Mouse (Mus musculus): Measurements from ENCODE around the gene Slx4. TPM values are rescaled to one million over a fixed set of nuclear protein-coding genes. Genes with fewer than 3 reads are reported as not detected.
A peak's percentile ranks its signal among the peaks of the same experiment; 100 is the strongest.
"Not testable (repeated sequence)": the region's sequence is repeated elsewhere in the genome, so short reads cannot be mapped to it uniquely, and the experiment has no call there.

The Slx4 gene
- polyA plus RNA-seq, 1 experiment from 2014 or later: 24.7 TPM

GRCm38 (mm10) chr16:3983146-3983700 lies 20.3 kb downstream of the Slx4 start:
- Histone ChIP-seq H3K27me3 (no peaks in the 10 kb centered on the region), H3K4me3 (replicated peaks) (no peak overlapping the region), H3K27ac (no peak overlapping the region), H3K4me2 (replicated peaks) (no peak overlapping the region), H3K9me3 (no peaks in the 10 kb centered on the region), H3K4me1 (replicated peaks) (no peaks in the 10 kb centered on the region), H3K9ac (replicated peaks) (no peak overlapping the region), H3K36me3 (peaks cover 99% of the 10 kb centered on the region)
- ATAC-seq: no peak
- 51% methylated on average over 7 of the region's 7 CpGs for WGBS

GRCm38 (mm10) chr16:3982173-3982572 lies 21.4 kb downstream of the Slx4 start:
- WGBS: 92% methylated on average over 4 of the region's 4 CpGs
- no peak overlapping the region for H3K27ac ChIP-seq
- H3K4me3 ChIP-seq (replicated peaks): no peak overlapping the region
- no peaks in the 10 kb centered on the region for H3K4me1 ChIP-seq (replicated peaks)
- no peak overlapping the region for H3K9ac ChIP-seq (replicated peaks)
- H3K27me3 ChIP-seq: no peaks in the 10 kb centered on the region
- no peaks in the 10 kb centered on the region for H3K9me3 ChIP-seq
- H3K36me3 ChIP-seq: peaks cover 99% of the 10 kb centered on the region
- no peak overlapping the region for H3K4me2 ChIP-seq (replicated peaks)
- no peak for ATAC-seq

- WGBS: 67% methylated on average over 3 of the region's 3 CpGs
These were observed 26.9 kb downstream of the Slx4 start for GRCm38 (mm10) chr16:3976712-3977111.

GRCm38 (mm10) chr16:3976251-3976671 lies 27.3 kb downstream of the Slx4 start, which contains the start of gene Nlrc3:
Gene Nlrc3, minus strand, starts transcription at chr16:3976632.
- Histone ChIP-seq H3K27me3 (no peaks in the 10 kb centered on the region), H3K9me3 (no peaks in the 10 kb centered on the region), H3K4me1 (replicated peaks) (no peaks in the 10 kb centered on the region), H3K9ac (replicated peaks) (no peak within 1 kb of the TSS), H3K27ac (no peak within 1 kb of the TSS), H3K4me3 (replicated peaks) (no peak within 1 kb of the TSS), H3K4me2 (replicated peaks) (no peak within 1 kb of the TSS), H3K36me3 (peaks cover 40% of the 10 kb centered on the region)
- no peak for ATAC-seq
- 84% methylated on average over 4 of the region's 4 CpGs for WGBS

More at GRCm38 (mm10) chr16:3976712-3977111, 26.9 kb downstream of the Slx4 start:
- Histone ChIP-seq H3K9ac (replicated peaks) (no peak overlapping the region), H3K4me3 (replicated peaks) (no peak overlapping the region), H3K9me3 (no peaks in the 10 kb centered on the region), H3K36me3 (peaks cover 45% of the 10 kb centered on the region), H3K27me3 (no peaks in the 10 kb centered on the region), H3K27ac (no peak overlapping the region), H3K4me1 (replicated peaks) (no peaks in the 10 kb centered on the region), H3K4me2 (replicated peaks) (no peak overlapping the region)
- no peak for ATAC-seq

- no peak overlapping the region for H3K4me3 ChIP-seq (replicated peaks)
- H3K4me2 ChIP-seq (replicated peaks): no peak overlapping the region
- H3K27me3 ChIP-seq: no peaks in the 10 kb centered on the region
- H3K9me3 ChIP-seq: no peaks in the 10 kb centered on the region
- no peak overlapping the region for H3K27ac ChIP-seq
- peaks cover 34% of the 10 kb centered on the region for H3K36me3 ChIP-seq
- H3K4me1 ChIP-seq (replicated peaks): no peaks in the 10 kb centered on the region
- 93% methylated on average over 7 of the region's 7 CpGs for WGBS
- no peak overlapping the region for H3K9ac ChIP-seq (replicated peaks)
- 0 out of 2 replicates have a peak, but pooled peaks have one; percentile 30 for ATAC-seq
These were observed 27.9 kb downstream of the Slx4 start for GRCm38 (mm10) chr16:3975658-3976057.

GRCm38 (mm10) chr16:3974456-3974855 lies 29.1 kb downstream of the Slx4 start:
- not testable (repeated sequence) for H3K27ac ChIP-seq; H3K9ac ChIP-seq (replicated peaks); ATAC-seq; H3K4me3 ChIP-seq (replicated peaks); H3K4me1 ChIP-seq (replicated peaks); H3K4me2 ChIP-seq (replicated peaks); H3K9me3 ChIP-seq; H3K27me3 ChIP-seq
- 92% methylated on average over 19 of the region's 19 CpGs for WGBS
- H3K36me3 ChIP-seq: peaks cover 22% of the 10 kb centered on the region

- H3K36me3 ChIP-seq: no peaks in the 10 kb centered on the region
- H3K9me3 ChIP-seq: no peaks in the 10 kb centered on the region
- no peak for ATAC-seq
- H3K27ac ChIP-seq: no peak overlapping the region
- H3K4me1 ChIP-seq (replicated peaks): no peaks in the 10 kb centered on the region
- WGBS: 87% methylated on average over 3 of the region's 3 CpGs
- no peak overlapping the region for H3K4me3 ChIP-seq (replicated peaks)
- no peaks in the 10 kb centered on the region for H3K27me3 ChIP-seq
- H3K4me2 ChIP-seq (replicated peaks): no peak overlapping the region
- no peak overlapping the region for H3K9ac ChIP-seq (replicated peaks)
These were observed 38.0 kb downstream of the Slx4 start for GRCm38 (mm10) chr16:3965534-3965933.

GRCm38 (mm10) chr16:3964990-3965389 lies 38.6 kb downstream of the Slx4 start:
- no peak overlapping the region for H3K4me3 ChIP-seq (replicated peaks)
- H3K36me3 ChIP-seq: no peaks in the 10 kb centered on the region
- no peaks in the 10 kb centered on the region for H3K27me3 ChIP-seq
- no peaks in the 10 kb centered on the region for H3K4me1 ChIP-seq (replicated peaks)
- no peak overlapping the region for H3K4me2 ChIP-seq (replicated peaks)
- WGBS: 79% methylated on average over 10 of the region's 10 CpGs
- H3K9me3 ChIP-seq: no peaks in the 10 kb centered on the region
- H3K9ac ChIP-seq (replicated peaks): no peak overlapping the region
- H3K27ac ChIP-seq: no peak overlapping the region
- ATAC-seq: no peak

GRCm38 (mm10) chr16:3959261-3959660 lies 44.3 kb downstream of the Slx4 start:
- WGBS: 81% methylated on average over 2 of the region's 2 CpGs
- no peaks in the 10 kb centered on the region for H3K9me3 ChIP-seq
- no peak for ATAC-seq
- no peak overlapping the region for H3K4me2 ChIP-seq (replicated peaks)
- no peak overlapping the region for H3K4me3 ChIP-seq (replicated peaks)
- no peaks in the 10 kb centered on the region for H3K4me1 ChIP-seq (replicated peaks)
- no peaks in the 10 kb centered on the region for H3K27me3 ChIP-seq
- H3K36me3 ChIP-seq: no peaks in the 10 kb centered on the region
- no peak overlapping the region for H3K9ac ChIP-seq (replicated peaks)
- H3K27ac ChIP-seq: no peak overlapping the region

GRCm38 (mm10) chr16:3956369-3956768 lies 47.2 kb downstream of the Slx4 start:
- H3K9me3 ChIP-seq: no peaks in the 10 kb centered on the region
- no peak overlapping the region for H3K27ac ChIP-seq
- no peaks in the 10 kb centered on the region for H3K36me3 ChIP-seq
- no peak overlapping the region for H3K4me2 ChIP-seq (replicated peaks)
- no peak for ATAC-seq
- H3K9ac ChIP-seq (replicated peaks): no peak overlapping the region
- no peak overlapping the region for H3K4me3 ChIP-seq (replicated peaks)
- WGBS: 91% methylated on average over 6 of the region's 6 CpGs
- no peaks in the 10 kb centered on the region for H3K27me3 ChIP-seq
- no peaks in the 10 kb centered on the region for H3K4me1 ChIP-seq (replicated peaks)

- no peak overlapping the region for H3K27ac ChIP-seq
- H3K4me3 ChIP-seq (replicated peaks): no peak overlapping the region
- no peaks in the 10 kb centered on the region for H3K4me1 ChIP-seq (replicated peaks)
- no peak for ATAC-seq
- 86% methylated on average over 1 of the region's 1 CpGs for WGBS
- H3K36me3 ChIP-seq: no peaks in the 10 kb centered on the region
- no peak overlapping the region for H3K9ac ChIP-seq (replicated peaks)
- H3K27me3 ChIP-seq: no peaks in the 10 kb centered on the region
- H3K9me3 ChIP-seq: no peaks in the 10 kb centered on the region
- H3K4me2 ChIP-seq (replicated peaks): no peak overlapping the region
These were observed 52.4 kb downstream of the Slx4 start for GRCm38 (mm10) chr16:3951141-3951540.

GRCm38 (mm10) chr16:3934701-3935100 lies 68.9 kb downstream of the Slx4 start:
- no peaks in the 10 kb centered on the region for H3K9me3 ChIP-seq
- no peak overlapping the region for H3K4me3 ChIP-seq (replicated peaks)
- H3K4me1 ChIP-seq (replicated peaks): no peaks in the 10 kb centered on the region
- no peak for ATAC-seq
- no peak overlapping the region for H3K9ac ChIP-seq (replicated peaks)
- no peak overlapping the region for H3K4me2 ChIP-seq (replicated peaks)
- 88% methylated on average over 4 of the region's 4 CpGs for WGBS
- H3K36me3 ChIP-seq: peaks cover 80% of the 10 kb centered on the region
- H3K27ac ChIP-seq: no peak overlapping the region
- no peaks in the 10 kb centered on the region for H3K27me3 ChIP-seq

- H3K27ac ChIP-seq: no peak overlapping the region
- no peak overlapping the region for H3K9ac ChIP-seq (replicated peaks)
- H3K36me3 ChIP-seq: peaks cover 83% of the 10 kb centered on the region
- no peaks in the 10 kb centered on the region for H3K9me3 ChIP-seq
- no peak overlapping the region for H3K4me2 ChIP-seq (replicated peaks)
- WGBS: 100% methylated on average over 1 of the region's 1 CpGs
- H3K4me1 ChIP-seq (replicated peaks): no peaks in the 10 kb centered on the region
- H3K27me3 ChIP-seq: no peaks in the 10 kb centered on the region
- H3K4me3 ChIP-seq (replicated peaks): no peak overlapping the region
- ATAC-seq: no peak
These were observed 69.5 kb downstream of the Slx4 start for GRCm38 (mm10) chr16:3934091-3934490.
